Mouse (Mus musculus) mouse embryonic stem cell (cell line): Measurements from ENCODE around the gene Ina.
"Not testable (repeated sequence)": the region's sequence is repeated elsewhere in the genome, so short reads cannot be mapped to it uniquely, and the experiment has no call there.

Source experiments
- in situ Hi-C, 2 experiments: fragments of 300-500 bp; cut with MboI; formaldehyde crosslinking; loops; 1 replicate in 1 of 2; 3 replicates in 1 of 2; pipeline ENCODE4 v1.14.3; 2019 to 2020; ENCODE audit warnings: low sequenced_read_pairs in 2 of 2, low pct_unique_long_range_greater_than_20kb in 1 of 2, mixed read lengths in 1 of 2; ENCODE audit not compliant: unreplicated experiment in 1 of 2

Gene Ina

GRCm38 (mm10) chr19:47014447-47015381 is at the start of gene Ina, which contains the start of gene Nt5c2:
Gene Ina, plus strand, starts transcription at chr19:47014698.
Gene Nt5c2, minus strand, starts transcription at chr19:47015153.
- in situ Hi-C loops, result no loop called here

- in situ Hi-C loops, result no loop called here
Measured at GRCm38 (mm10) chr19:46965496-46965895, 49.0 kb upstream of the Ina start.

- in situ Hi-C loops, result no loop called here
Measured at GRCm38 (mm10) chr19:46966330-46966729, 48.2 kb upstream of the Ina start.

- in situ Hi-C loops, result no loop called here
Measured at GRCm38 (mm10) chr19:46967861-46968260, 46.6 kb upstream of the Ina start.

GRCm38 (mm10) chr19:46968833-46969232 is 45.7 kb upstream of the Ina start:
- in situ Hi-C loops, result no loop called here

DNA sequence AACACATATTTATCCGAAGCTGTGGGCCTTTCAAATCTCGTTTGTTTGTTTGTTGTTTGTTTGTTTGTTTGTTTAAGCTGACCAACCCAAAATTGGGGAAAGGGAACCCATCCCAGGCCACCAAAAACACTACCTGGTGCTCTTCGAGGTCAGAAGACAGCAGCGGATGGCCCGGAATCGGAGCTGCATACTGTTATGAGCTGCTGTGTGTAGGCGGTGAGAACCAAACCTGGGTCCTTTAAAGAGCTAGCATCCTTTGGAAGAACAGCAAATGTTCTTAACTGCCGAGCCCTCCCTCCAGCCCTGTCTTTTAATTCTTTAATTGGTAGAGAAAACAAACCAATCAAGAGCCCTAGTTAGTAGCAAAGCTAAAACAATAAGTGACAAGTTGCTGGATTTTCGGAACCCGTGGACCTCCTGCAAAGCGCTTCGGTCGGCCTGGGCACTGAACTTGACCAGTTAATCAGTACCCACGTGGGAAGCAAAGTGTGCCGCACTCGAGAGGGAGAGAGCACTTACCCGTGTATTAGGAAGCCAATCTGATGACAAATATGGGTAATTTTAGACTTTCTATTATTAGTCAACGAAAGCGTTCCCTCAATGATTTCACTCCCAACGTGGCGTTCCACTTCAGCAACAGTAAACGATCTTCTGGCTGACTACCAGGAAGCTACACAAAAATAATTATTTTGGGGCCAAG is 45.1 kb upstream of the Ina start:
- in situ Hi-C loops, result no loop called here

DNA sequence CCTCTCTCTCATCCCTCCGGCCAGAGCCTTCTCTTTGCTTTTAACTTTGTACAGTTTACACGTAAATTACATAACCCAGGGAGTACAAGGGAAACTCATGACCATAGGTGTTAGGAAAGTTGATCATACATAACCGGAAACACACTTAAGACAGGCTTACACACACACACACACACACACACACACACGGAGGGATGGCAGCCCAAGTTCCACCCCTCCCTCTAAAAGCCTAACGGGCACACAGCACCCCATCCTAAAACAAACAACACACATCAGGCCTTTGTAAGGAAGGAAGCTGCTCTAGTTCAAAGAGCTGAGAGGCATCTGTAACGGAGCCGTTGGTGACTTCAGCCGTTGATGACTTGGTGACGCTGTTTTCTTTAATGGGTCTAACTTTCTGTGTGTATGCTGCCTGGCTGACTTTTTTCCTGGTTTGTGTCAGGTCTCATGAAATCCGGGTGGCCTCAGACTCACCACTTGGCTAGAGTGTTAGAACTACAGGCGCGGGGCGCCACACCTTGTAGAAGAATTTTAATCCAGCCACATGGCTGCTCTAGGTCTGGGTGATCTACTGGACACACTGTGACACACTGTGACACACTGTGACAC is 44.3 kb upstream of the Ina start:
- in situ Hi-C loops, result no loop called here

DNA sequence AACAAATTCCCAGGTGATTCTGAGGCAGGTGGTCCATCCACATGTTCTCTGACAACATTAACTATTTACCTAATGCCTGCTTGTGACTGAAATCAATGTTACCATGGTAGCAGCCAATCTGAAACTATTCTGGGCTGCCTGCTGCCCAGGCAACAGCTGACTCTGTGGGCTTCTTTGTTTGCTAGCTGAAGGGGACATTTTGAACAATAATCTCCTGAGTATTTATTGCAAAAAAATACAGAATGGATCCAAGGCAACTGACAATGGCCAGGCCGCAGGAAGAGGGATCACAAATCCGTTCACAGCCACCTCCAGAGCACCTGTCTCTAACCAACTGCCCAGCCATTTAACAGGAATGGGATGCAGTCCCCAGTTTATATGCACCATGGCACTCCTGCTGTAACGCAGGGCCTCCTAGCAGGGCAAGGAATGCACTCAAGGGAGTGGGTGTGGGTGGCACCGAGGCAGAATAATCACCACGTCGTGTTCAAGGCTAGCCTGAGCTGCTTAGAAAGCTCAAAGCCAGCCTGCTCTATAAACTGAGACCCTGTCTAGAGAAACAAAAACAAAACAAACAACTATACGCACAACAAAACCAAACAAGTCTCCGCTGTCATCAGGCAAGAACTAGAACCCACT is 43.3 kb upstream of the Ina start:
- in situ Hi-C loops, result no loop called here

- in situ Hi-C loops, result no loop called here
Measured at GRCm38 (mm10) chr19:46971712-46972111, 42.8 kb upstream of the Ina start.

DNA sequence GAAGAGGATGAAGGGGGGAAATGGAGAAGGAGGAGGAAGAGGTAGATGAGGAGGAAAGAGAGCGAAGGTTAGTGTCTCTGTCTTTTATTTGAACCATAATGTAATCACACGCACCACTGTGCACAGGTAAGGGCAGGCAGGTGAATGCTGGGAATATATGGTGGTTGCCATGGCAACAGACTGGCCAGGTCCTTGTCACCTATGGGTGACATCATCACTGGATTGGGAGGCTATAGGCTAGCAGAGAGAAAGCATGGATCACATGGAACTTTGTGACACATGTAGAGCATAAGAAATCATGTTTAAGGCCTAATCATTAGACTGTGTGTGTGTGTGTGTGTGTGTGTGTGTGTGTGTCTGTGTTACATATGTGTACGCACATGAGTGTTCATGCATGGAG is 42.3 kb upstream of the Ina start:
- in situ Hi-C loops, result no loop called here

GRCm38 (mm10) chr19:46975565-46975964 is 38.9 kb upstream of the Ina start:
- in situ Hi-C loops, result no loop called here

- in situ Hi-C loops, result no loop called here
Measured at GRCm38 (mm10) chr19:46975997-46976396, 38.5 kb upstream of the Ina start.

- in situ Hi-C loops, result no loop called here
Measured at GRCm38 (mm10) chr19:46976743-46977142, 37.8 kb upstream of the Ina start.

DNA sequence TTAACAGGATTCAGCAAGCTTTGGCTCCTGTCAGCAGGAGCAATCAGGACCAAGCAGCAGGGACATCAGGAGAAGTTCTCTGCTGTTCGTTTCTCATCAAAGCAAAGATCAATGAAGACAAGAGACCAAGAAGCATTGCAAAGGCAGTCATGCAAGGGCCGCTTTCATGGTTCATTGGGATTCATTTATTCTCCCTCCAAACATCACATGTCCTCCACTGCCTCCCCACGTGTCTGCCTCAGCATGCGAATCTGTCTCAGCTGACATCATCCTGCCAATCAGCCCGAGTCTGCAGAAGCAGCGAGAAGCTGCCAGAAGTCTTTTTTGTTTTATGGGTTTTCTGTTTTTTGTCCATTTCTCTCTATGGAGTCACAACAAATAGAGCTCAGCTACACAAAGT is 37.0 kb upstream of the Ina start:
- in situ Hi-C loops, result no loop called here

GRCm38 (mm10) chr19:46978069-46978468 is 36.4 kb upstream of the Ina start:
- in situ Hi-C loops, result not testable (repeated sequence)

GRCm38 (mm10) chr19:46978920-46979780 is 35.3 kb upstream of the Ina start:
- in situ Hi-C loops, result no loop called here

GRCm38 (mm10) chr19:46979781-46980105 is 34.8 kb upstream of the Ina start:
- in situ Hi-C loops, result no loop called here

DNA sequence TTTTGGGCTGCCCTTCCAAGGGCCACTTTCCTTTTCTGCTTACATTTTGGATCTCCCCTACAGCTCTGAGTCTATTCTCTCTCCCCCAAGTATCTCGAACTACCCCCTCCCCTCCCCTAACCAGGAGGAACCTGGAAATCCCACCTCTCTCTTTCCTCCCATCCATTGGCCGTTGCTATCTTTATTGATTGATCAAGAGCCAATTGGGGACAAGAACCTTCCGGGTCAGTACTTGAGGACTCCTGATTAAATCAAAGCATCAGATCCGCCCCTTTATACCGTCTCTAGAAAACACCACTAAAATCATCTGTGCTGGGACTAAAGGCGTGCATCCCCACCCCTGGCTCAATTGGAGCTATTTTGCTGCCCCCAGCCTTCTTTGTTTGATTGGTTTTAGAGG is 33.0 kb upstream of the Ina start:
- in situ Hi-C loops, result no loop called here
